Mouse (Mus musculus) cortical plate, adult 2 months (tissue): ENCODE data around the gene Fam208a. TPM values are rescaled to one million over a fixed set of nuclear protein-coding genes. Genes with fewer than 3 reads are reported as not detected.

ENCODE experiments used
- H3K27ac ChIP-seq: fragments of 200-500 bp; 2 replicates; pipeline ENCODE4 v1.5.1; 2012; ENCODE audit warnings: low read length, control low read depth, inconsistent platforms; ENCODE audit not compliant: insufficient read depth
- H3K4me1 ChIP-seq: fragments of 200-500 bp; 2 replicates; pipeline ENCODE4 v1.6.1; 2011; ENCODE audit warnings: low read length; ENCODE audit not compliant: control insufficient read depth, insufficient read depth
- H3K4me3 ChIP-seq: fragments of 200-500 bp; 2 replicates; pipeline ENCODE4 v1.5.1; 2011; ENCODE audit warnings: mild to moderate bottlenecking, low read length, control low read depth; ENCODE audit not compliant: insufficient read depth
- CTCF ChIP-seq: fragments of 200-500 bp; IDR thresholded peaks from 2 replicates; pipeline ENCODE4 v1.5.1; 2011; ENCODE audit warnings: mild to moderate bottlenecking, control low read depth, low read length; ENCODE audit not compliant: insufficient read depth; ENCODE audit errors: extremely low read depth
- POLR2A ChIP-seq: fragments of 200-500 bp; IDR thresholded peaks from 2 replicates; pipeline ENCODE4 v1.6.1; 2011; ENCODE audit warnings: mild to moderate bottlenecking, low read length, control low read depth; ENCODE audit not compliant: insufficient read depth; ENCODE audit errors: extremely low read depth
- polyA plus RNA-seq: library from polyadenylated mRNA; depleted of rRNA; stranded (reverse); fragments of >200 nt; gene quantifications from 2 replicates; pipeline ENCODE4 v1.2.3, GENCODE M21; 2012

Gene Fam208a
- polyA plus RNA-seq, 1 experiment, result 27.3 TPM

- Histone ChIP-seq H3K4me3 (no peak overlapping the region), H3K4me1 (no peaks in the 10 kb centered on the region), H3K27ac (no peak overlapping the region)
- TF ChIP-seq CTCF, result no peak
- no peak for TF ChIP-seq POLR2A
Measured at GRCm38 (mm10) chr14:27396424-27396823, 32.2 kb upstream of the Fam208a start.

- no peak for TF ChIP-seq POLR2A
- TF ChIP-seq CTCF, result no peak
- H3K27ac ChIP-seq, result no peak overlapping the region
Measured at GRCm38 (mm10) chr14:27397526-27397925, 31.1 kb upstream of the Fam208a start.

DNA sequence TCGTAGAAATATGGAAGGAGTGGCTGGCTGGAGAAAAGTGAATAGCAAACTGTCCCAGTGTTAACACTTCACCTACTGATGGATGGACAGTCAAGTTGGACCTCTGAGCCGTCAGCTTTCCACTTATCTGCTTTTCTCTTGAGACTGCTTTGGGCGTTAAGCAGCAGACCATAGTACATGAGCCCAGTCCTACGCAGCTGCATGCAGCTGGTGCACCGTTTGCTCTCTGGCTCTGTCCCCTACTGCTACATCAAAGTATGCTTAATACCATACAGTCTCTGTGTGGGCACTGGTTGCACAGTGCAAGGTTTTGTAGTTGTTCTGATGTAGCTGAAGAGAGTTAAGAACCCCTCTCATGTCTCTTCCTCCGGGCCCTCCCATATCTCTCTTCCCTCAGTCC, 28.1 kb upstream of the Fam208a start:
- Histone ChIP-seq H3K4me3 (no peak overlapping the region), H3K4me1 (no peaks in the 10 kb centered on the region), H3K27ac (no peak overlapping the region)
- TF ChIP-seq CTCF, result no peak
- TF ChIP-seq POLR2A, result no peak

More at GRCm38 (mm10) chr14:27397526-27397925, 31.1 kb upstream of the Fam208a start:
- no peak overlapping the region for H3K4me3 ChIP-seq
- no peaks in the 10 kb centered on the region for H3K4me1 ChIP-seq

- Histone ChIP-seq H3K4me3 (no peak overlapping the region), H3K27ac (no peak overlapping the region), H3K4me1 (no peaks in the 10 kb centered on the region)
- TF ChIP-seq CTCF, result no peak
- no peak for TF ChIP-seq POLR2A
Measured at GRCm38 (mm10) chr14:27401717-27402278, 26.8 kb upstream of the Fam208a start.

DNA sequence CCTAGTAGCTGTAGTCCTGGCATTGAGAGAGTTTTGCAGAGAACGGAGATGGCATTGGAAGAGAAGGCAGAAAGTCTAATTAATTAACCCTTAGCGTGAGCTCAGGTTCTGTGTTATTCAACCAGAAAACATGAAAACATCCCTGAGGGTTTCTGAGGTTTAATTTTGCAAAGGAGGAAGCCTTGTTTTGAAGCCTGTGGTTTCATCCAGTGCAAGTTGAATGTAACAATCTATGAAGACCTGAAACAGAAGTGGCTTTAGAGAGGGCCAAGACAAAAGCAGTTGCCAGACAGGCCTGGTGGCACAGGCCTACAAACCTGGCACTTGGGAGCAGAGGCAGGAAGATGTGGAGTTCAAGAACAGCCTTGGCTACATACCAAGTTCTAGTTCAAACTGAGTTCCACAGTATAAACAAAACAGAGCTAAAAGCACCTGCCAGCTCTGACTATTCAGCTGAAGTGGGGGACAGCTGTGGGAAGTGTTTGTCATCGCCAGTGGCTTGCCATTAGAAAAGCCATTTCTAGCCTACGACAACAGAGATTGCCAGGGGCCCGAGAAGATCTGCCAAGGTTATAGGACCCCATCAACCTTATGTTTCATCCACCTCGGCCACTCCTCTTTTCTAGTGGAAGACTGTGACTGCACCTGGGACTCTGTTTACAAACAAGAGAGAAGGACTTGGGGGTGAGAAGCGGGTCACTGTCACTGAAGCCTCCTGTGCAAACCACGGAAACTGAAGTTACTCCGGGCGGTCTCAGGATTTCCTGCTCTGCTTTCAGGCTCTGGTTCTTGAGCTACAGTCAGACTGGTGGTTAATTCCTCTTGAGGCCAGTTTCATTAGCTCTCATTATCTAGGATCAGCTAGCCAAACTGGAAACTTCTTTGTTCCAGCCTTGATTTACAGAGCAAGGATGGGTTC, 26.0 kb upstream of the Fam208a start:
- no peak for TF ChIP-seq POLR2A
- no peak for TF ChIP-seq CTCF
- H3K27ac ChIP-seq, result no peak overlapping the region
- H3K4me1 ChIP-seq, result no peaks in the 10 kb centered on the region
- H3K4me3 ChIP-seq, result no peak overlapping the region

GRCm38 (mm10) chr14:27405452-27405851, 23.2 kb upstream of the Fam208a start:
- H3K4me1 ChIP-seq, result no peaks in the 10 kb centered on the region
- no peak for TF ChIP-seq CTCF
- no peak for TF ChIP-seq POLR2A
- H3K27ac ChIP-seq, result no peak overlapping the region
- H3K4me3 ChIP-seq, result no peak overlapping the region

DNA sequence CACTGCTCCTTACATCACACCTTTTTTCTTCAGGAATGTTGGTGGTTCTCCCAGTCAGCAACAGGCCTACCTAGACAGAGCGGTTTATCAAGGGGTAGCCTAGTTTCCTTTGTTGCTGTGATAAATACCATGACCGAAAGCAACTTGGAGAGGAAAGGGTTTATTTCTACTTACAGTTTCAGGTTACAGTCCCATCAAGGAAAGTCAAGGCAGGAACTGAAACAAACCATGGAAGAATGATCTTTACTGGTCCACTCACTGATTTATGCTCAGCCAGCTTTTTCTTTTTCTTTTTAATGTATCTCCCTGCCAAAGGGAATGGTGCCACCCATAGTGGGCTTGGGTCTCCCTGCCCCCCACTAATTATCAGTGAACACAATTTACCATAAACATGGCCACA, 22.7 kb upstream of the Fam208a start:
- H3K4me1 ChIP-seq, result no peaks in the 10 kb centered on the region
- no peak overlapping the region for H3K27ac ChIP-seq
- TF ChIP-seq CTCF (no peak), POLR2A (no peak)
- H3K4me3 ChIP-seq, result no peak overlapping the region

GRCm38 (mm10) chr14:27408240-27408639, 20.4 kb upstream of the Fam208a start:
- Histone ChIP-seq H3K27ac (no peak overlapping the region), H3K4me1 (no peaks in the 10 kb centered on the region), H3K4me3 (no peak overlapping the region)
- TF ChIP-seq POLR2A, result no peak
- no peak for TF ChIP-seq CTCF

DNA sequence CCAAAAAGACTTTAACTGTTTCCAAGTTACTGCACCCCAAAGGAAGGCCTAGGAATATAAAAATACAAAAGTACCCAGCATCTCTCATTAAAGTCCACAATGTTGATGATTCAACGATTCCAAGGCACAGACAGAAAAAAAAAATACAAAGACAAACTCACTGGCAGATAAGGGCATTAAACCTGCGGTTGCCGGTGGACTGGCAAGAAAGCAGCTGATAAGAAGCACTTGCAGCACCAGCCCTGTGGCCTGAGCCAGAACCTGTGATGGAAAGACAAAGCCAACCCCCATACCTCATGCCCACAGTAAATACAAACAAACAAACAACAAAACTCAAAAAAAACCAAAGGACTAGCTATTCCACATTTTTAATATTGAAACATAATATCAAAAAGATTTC, 19.0 kb upstream of the Fam208a start:
- H3K4me1 ChIP-seq, result no peaks in the 10 kb centered on the region
- H3K27ac ChIP-seq, result no peak overlapping the region
- H3K4me3 ChIP-seq, result no peak overlapping the region
- TF ChIP-seq CTCF, result no peak

DNA sequence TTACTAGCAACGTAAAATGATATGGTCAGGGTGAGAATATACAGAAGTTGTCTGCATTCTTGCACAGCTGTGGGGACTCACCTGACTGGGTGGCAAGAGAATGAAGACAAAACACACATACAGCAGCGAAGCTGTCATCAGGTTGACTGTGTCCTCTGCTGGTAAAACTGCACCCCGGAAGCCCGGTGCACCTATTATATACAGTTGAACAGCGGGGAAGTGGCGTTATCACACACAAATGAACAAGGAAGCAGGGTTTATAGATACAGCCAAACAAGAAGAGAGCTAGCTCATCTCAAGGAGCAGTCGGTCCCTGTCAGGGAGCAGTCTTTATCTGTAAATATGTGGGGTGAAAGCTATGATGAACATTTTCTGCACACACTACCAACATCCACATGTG, 17.1 kb upstream of the Fam208a start:
- no peak overlapping the region for H3K4me3 ChIP-seq
- TF ChIP-seq CTCF (no peak), POLR2A (no peak)

DNA sequence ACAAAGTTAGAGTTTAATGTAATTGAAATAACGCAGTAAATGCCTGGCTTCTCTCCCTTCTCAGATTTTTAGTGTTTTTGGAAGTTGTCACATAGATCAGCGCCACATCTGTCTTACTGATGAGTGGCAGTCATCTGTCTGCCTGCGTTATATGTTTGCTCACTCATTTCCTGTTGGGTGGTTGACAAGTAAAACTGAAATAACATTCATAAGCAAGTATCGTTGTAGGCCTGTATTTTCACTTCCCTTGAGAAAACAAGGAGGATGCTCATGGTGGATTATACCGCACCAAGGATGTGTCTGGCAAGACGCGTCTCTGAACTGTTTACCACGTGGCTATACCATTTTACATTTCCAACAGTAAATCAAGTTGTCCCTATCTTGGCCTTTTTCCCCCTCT, 15.9 kb upstream of the Fam208a start:
- TF ChIP-seq POLR2A (no peak), CTCF (no peak)
- no peaks in the 10 kb centered on the region for H3K4me1 ChIP-seq
- H3K27ac ChIP-seq, result no peak overlapping the region
- no peak overlapping the region for H3K4me3 ChIP-seq

More for the DNA sequence above, 17.1 kb upstream of the Fam208a start:
- H3K27ac ChIP-seq, result no peak overlapping the region
- no peaks in the 10 kb centered on the region for H3K4me1 ChIP-seq
